Mouse (Mus musculus): ENCODE measurements around the gene Ide.

DNA sequence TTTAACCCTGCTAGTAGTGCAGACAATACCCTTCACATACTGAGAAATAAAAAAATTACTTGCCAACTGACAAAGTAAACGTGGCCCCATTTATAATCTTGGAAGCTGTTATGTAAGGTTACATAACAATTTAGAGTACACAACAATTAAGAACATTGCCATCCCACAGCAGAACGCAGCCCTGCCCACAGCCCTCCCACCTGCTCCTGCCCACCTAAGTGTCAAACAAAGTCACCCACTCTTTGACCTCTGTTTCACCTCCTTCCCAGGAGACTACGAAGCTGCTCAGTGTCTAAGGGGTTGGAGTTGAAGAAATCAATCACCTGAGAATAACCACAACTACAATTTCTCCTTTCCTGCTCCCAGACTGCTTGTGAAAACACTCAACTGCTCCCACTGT lies 14.1 kb downstream of the Ide start:
- no peak for TF ChIP-seq CTCF (IDR thresholded peaks at IDR 0.05; ENCODE audit: insufficient read depth, low read depth, low read length)
- TF ChIP-seq POLR2A (IDR thresholded peaks at IDR 0.05; ENCODE audit: insufficient read depth, low read depth, low read length): no peak

Data from olfactory bulb, adult 2 months (tissue).